In the genomic region with DNA sequence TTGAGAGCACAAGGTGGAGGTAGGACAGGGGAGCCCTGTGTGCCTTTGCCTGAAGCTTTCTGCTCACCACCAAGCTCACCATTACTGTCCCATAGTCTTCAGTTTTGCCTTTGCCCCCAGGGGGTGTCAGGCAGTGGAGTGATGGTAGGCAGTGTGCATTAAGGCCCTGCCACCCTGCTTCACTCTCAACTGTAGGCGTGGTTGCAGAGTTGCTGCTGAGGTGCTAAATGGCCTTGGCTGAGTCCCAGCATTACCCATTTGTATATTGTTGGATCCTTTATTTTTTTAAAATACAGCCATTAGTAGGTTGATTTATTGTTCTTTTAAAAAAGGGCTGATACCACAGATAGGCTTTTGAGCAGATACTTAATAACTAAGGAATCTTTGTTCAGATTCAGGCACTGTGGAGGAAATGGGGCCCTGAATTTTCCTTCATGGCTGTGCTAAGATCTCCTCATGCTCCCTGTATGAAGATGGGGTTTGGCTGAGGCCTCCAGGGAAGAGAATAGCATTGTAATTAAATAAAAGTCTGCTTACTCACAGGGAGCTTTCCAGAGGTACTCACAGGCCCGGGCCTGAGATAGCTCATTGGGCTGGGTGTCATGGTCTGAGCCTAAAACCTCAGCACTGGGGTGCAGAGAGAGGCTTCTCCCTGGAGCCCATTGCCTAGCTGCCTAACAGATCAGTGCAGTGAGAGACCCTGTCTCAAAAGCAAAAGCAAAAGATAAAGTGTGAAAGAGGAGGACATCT, we compare ENCODE assay signal across 12 mouse cellular contexts.
DNase-seq lines count a peak whose midpoint lies in the region; ATAC-seq and TF ChIP-seq lines count a peak whose summit lies in the region.
"Had no signal": no experiment of that assay in that cellular context is flagged by ENCODE, and none has a peak within 500 bp of the region (broad histone marks: within the 10 kb centered on the region; RNA-seq: fewer than 3 reads in every experiment).

No protein-coding gene starts in this region.

- no peak overlapping the region for H3K4me3 ChIP-seq in heart, embryonic 15.5 days
- H3K4me3 ChIP-seq in lung, embryonic 14.5 days (ENCODE audit: low read depth, low read length) = no peak overlapping the region
- no peak overlapping the region for H3K4me3 ChIP-seq in MEL (ENCODE audit: control insufficient read depth in 1 of 2, insufficient read depth in 1 of 2, low read depth in 2 of 2, low read length in 2 of 2)
- H3K4me3 ChIP-seq: limb, embryonic 12.5 days had no signal

- TF ChIP-seq EP300 in MEL (IDR thresholded peaks at IDR 0.05; ENCODE audit: low read depth in 1 of 2, low read length in 2 of 2) = no peak

- no peaks in the 10 kb centered on the region for H3K9me3 ChIP-seq in heart, embryonic 15.5 days (replicated peaks)
- H3K9me3 ChIP-seq in lung, embryonic 14.5 days (ENCODE audit: low read depth, low read length) = no peaks in the 10 kb centered on the region
- no peaks in the 10 kb centered on the region for H3K9me3 ChIP-seq in MEL (replicated peaks; ENCODE audit: insufficient read depth, low read length)
- H3K9me3 ChIP-seq: limb, embryonic 12.5 days had no signal

- H3K36me3 ChIP-seq in heart, embryonic 15.5 days = no peaks in the 10 kb centered on the region
- H3K36me3 ChIP-seq in lung, embryonic 14.5 days (ENCODE audit: insufficient read depth) = no peaks in the 10 kb centered on the region
- peaks cover 5 to 22% of the 10 kb centered on the region in 2 experiments; a peak in 3 of 4 replicates for H3K36me3 ChIP-seq in MEL (ENCODE audit: control insufficient read depth in 1 of 2, insufficient read depth in 2 of 2, low read length in 2 of 2)
- H3K36me3 ChIP-seq: limb, embryonic 12.5 days had no signal

- no peak for ATAC-seq in heart, embryonic 15.5 days (replicated peaks; ENCODE audit: insufficient number of reproducible peaks, insufficient read depth, low FRiP score, low read depth)
- no peak for ATAC-seq in lung, embryonic 14.5 days (ENCODE audit: insufficient read depth)

- no peak for TF ChIP-seq RAD21 in MEL (IDR thresholded peaks at IDR 0.05; ENCODE audit: low read depth, low read length)

- peaks cover 46% of the 10 kb centered on the region for H3K79me2 ChIP-seq in MEL (ENCODE audit: control insufficient read depth, insufficient read depth, low read length, poor library complexity)

- no peak for TF ChIP-seq POLR2A in MEL (IDR thresholded peaks at IDR 0.05; ENCODE audit: control insufficient read depth in 1 of 2, insufficient read depth in 1 of 2, low read depth in 1 of 2, low read length in 2 of 2, poor library complexity in 1 of 2)

- intact Hi-C loops in heart, postnatal 14 days (cut with DNase I) = no loop called here

- no peaks in the 10 kb centered on the region for H3K27me3 ChIP-seq in heart, embryonic 15.5 days
- no peaks in the 10 kb centered on the region for H3K27me3 ChIP-seq in lung, embryonic 14.5 days (ENCODE audit: insufficient read depth, low read length)
- H3K27me3 ChIP-seq in MEL (ENCODE audit: control insufficient read depth in 1 of 2, insufficient read depth in 2 of 2, low read length in 2 of 2) = no peaks in the 10 kb centered on the region
- H3K27me3 ChIP-seq: limb, embryonic 12.5 days had no signal

- DNase-seq in heart, postnatal 14 days = no peak
- DNase-seq in lung, embryonic 14.5 days = peak; percentile 38
- DNase-seq in lung, postnatal 25 days (ENCODE audit: low spot score) = no peak
- no peak for DNase-seq in MEL (ENCODE audit: low read depth, low spot score)
- peak; percentile 29 for DNase-seq in adrenal gland, postnatal 14 days
- DNase-seq in cerebellum, adult 11-12 months = no peak
- DNase-seq: cerebellum, adult 2 months; layer of hippocampus, adult 9-11 months; thymus, postnatal 14 days had no signal

- no peak for TF ChIP-seq CTCF in lung, embryonic 14.5 days (IDR thresholded peaks at IDR 0.05; ENCODE audit: low read depth)
- TF ChIP-seq CTCF in MEL (IDR thresholded peaks at IDR 0.05 in 2 of 3, conservative IDR thresholded peaks at IDR 0.05 in 1 of 3; ENCODE audit: control insufficient read depth in 1 of 3, insufficient read depth in 1 of 3, low read depth in 2 of 3, low read length in 3 of 3, poor library complexity in 1 of 3, severe bottlenecking in 1 of 3) = no peak

- no peak overlapping the region for H3K9ac ChIP-seq in heart, embryonic 15.5 days
- H3K9ac ChIP-seq in lung, embryonic 14.5 days = no peak overlapping the region
- no peak overlapping the region for H3K9ac ChIP-seq in MEL (ENCODE audit: control insufficient read depth, low read depth, low read length, poor library complexity, severe bottlenecking)
- H3K9ac ChIP-seq: hindbrain, embryonic 14.5 days; limb, embryonic 12.5 days had no signal

- peak overlapping the region; percentile 64 for H3K27ac ChIP-seq in heart, embryonic 15.5 days
- peak overlapping the region; percentile 67; the same call in 1 of the 2 replicates for H3K27ac ChIP-seq in lung, embryonic 14.5 days (ENCODE audit: low read depth)
- H3K27ac ChIP-seq in MEL (ENCODE audit: control insufficient read depth, low read depth, low read length) = peak overlapping the region; percentile 8; the same call in 1 of the 2 replicates
- H3K27ac ChIP-seq: hindbrain, embryonic 14.5 days; limb, embryonic 12.5 days had no signal

- WGBS in heart, embryonic 15.5 days = 65% methylated on average over 2 of the region's 2 CpGs
- 46% methylated on average over 2 of the region's 2 CpGs for WGBS in lung, embryonic 14.5 days

- 0 out of 2 replicates have a peak overlapping the region, but pooled peaks have one; percentile 12 for H3K4me2 ChIP-seq in heart, embryonic 15.5 days
- H3K4me2 ChIP-seq in lung, embryonic 14.5 days = no peak overlapping the region
- H3K4me2 ChIP-seq: hindbrain, embryonic 14.5 days; limb, embryonic 12.5 days had no signal

- H3K4me1 ChIP-seq in heart, embryonic 15.5 days (replicated peaks) = peaks cover 72% of the 10 kb centered on the region
- H3K4me1 ChIP-seq in lung, embryonic 14.5 days (ENCODE audit: insufficient read depth) = peaks cover 22% of the 10 kb centered on the region
- peaks cover 13 to 32% of the 10 kb centered on the region in 2 experiments for H3K4me1 ChIP-seq in MEL (ENCODE audit: control insufficient read depth in 1 of 2, insufficient read depth in 2 of 2, low read length in 2 of 2)

TF ChIP-seq in MEL, 35 proteins besides CTCF, POLR2A, EP300 and RAD21:
- no peak for TF ChIP-seq BHLHE40 (IDR thresholded peaks at IDR 0.05; ENCODE audit: borderline replicate concordance, low read depth, low read length)
- no peak for TF ChIP-seq SMC3 (IDR thresholded peaks at IDR 0.05; ENCODE audit: low read depth, low read length)
- TF ChIP-seq CHD1 (IDR thresholded peaks at IDR 0.05; ENCODE audit: low read depth, low read length) = no peak
- no peak for TF ChIP-seq RCOR1 (IDR thresholded peaks at IDR 0.05; ENCODE audit: low read depth, low read length)
- no peak for TF ChIP-seq GATA1 (IDR thresholded peaks at IDR 0.05; ENCODE audit: low read depth, low read length)
- TF ChIP-seq ETS1 (IDR thresholded peaks at IDR 0.05; ENCODE audit: low read depth, low read length) = no peak

Comparison
In these comparisons a context has a peak if more than half of its experiments do, and no peak if none do; other contexts are left out.
1. DNase-seq: peak in lung, embryonic 14.5 days (single experiment) and adrenal gland, postnatal 14 days (single experiment); none in heart, postnatal 14 days (0 of 2), lung, postnatal 25 days (single experiment), MEL (single experiment) and cerebellum, adult 11-12 months (single experiment).
2. H3K27ac ChIP-seq: peak in every context shown above with its lines; median percentile 67 in lung, embryonic 14.5 days; 64 in heart, embryonic 15.5 days; 8 in MEL.